Comparison of ENCODE assay signal across 9 mouse cellular contexts in the genomic region with DNA sequence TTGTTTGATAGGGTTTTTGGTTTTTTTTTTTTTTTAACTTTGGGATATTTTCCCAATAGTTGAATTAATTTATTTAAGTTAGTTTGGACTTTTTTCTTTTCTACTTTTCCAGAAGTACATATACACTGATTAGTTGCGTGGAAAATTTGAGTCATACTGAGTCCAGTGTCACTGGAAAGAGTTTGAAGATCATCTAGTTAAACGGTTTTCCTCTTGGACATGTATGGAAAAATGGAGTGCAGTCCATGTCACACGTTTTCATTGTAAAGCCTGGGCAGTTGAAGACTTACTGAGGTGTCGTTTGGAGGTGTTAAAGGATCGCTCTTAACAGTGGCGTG. TPM values are rescaled to one million over a fixed set of nuclear protein-coding genes. Genes with fewer than 3 reads are reported as not detected.
DNase-seq lines count a peak whose midpoint lies in the region; ATAC-seq and TF ChIP-seq lines count a peak whose summit lies in the region.
"Had no signal": no experiment of that assay in that cellular context is flagged by ENCODE, and none has a peak within 500 bp of the region (broad histone marks: within the 10 kb centered on the region; RNA-seq: fewer than 3 reads in every experiment).

No protein-coding gene starts in this region.

- TF ChIP-seq CTCF in forebrain, postnatal 0 days (IDR thresholded peaks at IDR 0.05; ENCODE audit: low read depth): no peak

- peaks cover 35% of the 10 kb centered on the region for H3K4me1 ChIP-seq in erythroblast, embryonic 14.5 days (ENCODE audit: control insufficient read depth)
- 0 out of 2 replicates have a peak, but pooled peaks cover 7% of the 10 kb centered on the region for H3K4me1 ChIP-seq in forebrain, postnatal 0 days (ENCODE audit: insufficient read depth)
- peaks cover 10% of the 10 kb centered on the region for H3K4me1 ChIP-seq in liver, embryonic 16.5 days (ENCODE audit: control insufficient read depth, low read depth, low read length)

- H3K4me2 ChIP-seq in forebrain, postnatal 0 days (ENCODE audit: low read depth): peak overlapping the region; percentile 77
- H3K4me2 ChIP-seq in liver, embryonic 16.5 days (ENCODE audit: low read depth, low read length): peak overlapping the region; percentile 70

- no peak for ATAC-seq in erythroblast, adult 5-6 weeks (replicated peaks; ENCODE audit: low FRiP score, poor library complexity, severe bottlenecking)
- no peak for ATAC-seq in forebrain, postnatal 0 days
- no peak for ATAC-seq in liver, embryonic 16.5 days (ENCODE audit: low read depth)
- ATAC-seq in granulocyte monocyte progenitor cell, adult 5-6 weeks (replicated peaks; ENCODE audit: poor library complexity, severe bottlenecking): no peak

- H3K9me3 ChIP-seq in erythroblast, embryonic 14.5 days (ENCODE audit: control insufficient read depth, low read length): peaks cover 6% of the 10 kb centered on the region
- no peaks in the 10 kb centered on the region for H3K9me3 ChIP-seq in forebrain, postnatal 0 days (ENCODE audit: low read length)
- H3K9me3 ChIP-seq in liver, embryonic 16.5 days (replicated peaks; ENCODE audit: control insufficient read depth, low read length): no peaks in the 10 kb centered on the region

- 74% methylated on average over 6 of the region's 6 CpGs for WGBS in forebrain, postnatal 0 days
- WGBS in liver, embryonic 16.5 days (ENCODE audit: insufficient replicate concordance): 67% methylated on average over 6 of the region's 6 CpGs

- peak overlapping the region; percentile 90 for H3K4me3 ChIP-seq in erythroblast, embryonic 14.5 days (replicated peaks)
- H3K4me3 ChIP-seq in forebrain, postnatal 0 days (ENCODE audit: low read depth, low read length): peak overlapping the region; percentile 91; the same call in 1 of the 2 replicates
- H3K4me3 ChIP-seq in liver, embryonic 16.5 days (ENCODE audit: low read depth, low read length): peak overlapping the region; percentile 92

- H3K36me3 ChIP-seq in erythroblast, embryonic 14.5 days (ENCODE audit: control insufficient read depth): peaks cover 31% of the 10 kb centered on the region
- H3K36me3 ChIP-seq in forebrain, postnatal 0 days (ENCODE audit: insufficient read depth): no peaks in the 10 kb centered on the region
- H3K36me3 ChIP-seq in liver, embryonic 16.5 days (ENCODE audit: control insufficient read depth, insufficient read depth): no peaks in the 10 kb centered on the region

- intact Hi-C loops in left cerebral cortex, postnatal 14 days (cut with DNase I): no loop called here

- H3K27ac ChIP-seq in forebrain, postnatal 0 days (ENCODE audit: low read depth, low read length): no peak overlapping the region
- H3K27ac ChIP-seq in liver, embryonic 16.5 days (ENCODE audit: low read length): no peak overlapping the region

- DNase-seq in A20 (ENCODE audit: low read depth, low spot score): peak; percentile 17
- no peak for DNase-seq in forebrain, postnatal 0 days
- DNase-seq in spleen, postnatal 36 days (ENCODE audit: low spot score in 2 of 2): no peak
- no peak for DNase-seq in left cerebral cortex, postnatal 14 days (ENCODE audit: low spot score in 2 of 2)
- DNase-seq: kidney, adult 11 months had no signal

- peak overlapping the region; percentile 97; the same call in 1 of the 2 replicates for H3K9ac ChIP-seq in forebrain, postnatal 0 days
- H3K9ac ChIP-seq in liver, embryonic 16.5 days (ENCODE audit: low read depth, low read length): peak overlapping the region; percentile 98

- no peaks in the 10 kb centered on the region; the same call in 1 of the 2 replicates for H3K27me3 ChIP-seq in erythroblast, embryonic 14.5 days (ENCODE audit: control insufficient read depth)
- no peaks in the 10 kb centered on the region for H3K27me3 ChIP-seq in forebrain, postnatal 0 days (ENCODE audit: insufficient read depth, low read length)
- no peaks in the 10 kb centered on the region for H3K27me3 ChIP-seq in liver, embryonic 16.5 days (ENCODE audit: control insufficient read depth, insufficient read depth, low read depth, low read length)

RNA-seq across cellular contexts. Expression of a gene that starts 1.6 kb away (rescaled TPM):
- 4.4 and 4.5 TPM in 2 replicates for polyA plus RNA-seq in erythroblast, embryonic 14.5 days (2012)
- 15.9 and 23.6 TPM in 2 replicates for total RNA-seq in erythroblast, adult 5-6 weeks (2015; ENCODE audit: low replicate concordance)
- total RNA-seq in erythroblast, adult 5-6 weeks (2017; ENCODE audit: low replicate concordance): 41.8 and 49.3 TPM in 2 replicates
- 180 and 191 TPM in 2 replicates for total RNA-seq in forebrain, postnatal 0 days (2014; rRNA removed)
- 222 TPM in 2 replicates for polyA plus RNA-seq in forebrain, postnatal 0 days (2015; fragmentation: Nextera tagmentation; extraction: Ambion mirVana)
- 90.2 and 102 TPM in 2 replicates for polyA plus RNA-seq in liver, embryonic 16.5 days (2015; fragmentation: Nextera tagmentation; extraction: Ambion mirVana)
- total RNA-seq in left cerebral cortex, postnatal 14 days (2021): 100 to 1,000 TPM; 152 to 156 TPM
- total RNA-seq in granulocyte monocyte progenitor cell, adult 5-6 weeks (2014; fragmentation: Nextera tagmentation): 72.5 and 76.4 TPM in 2 replicates
- 114 and 122 TPM in 2 replicates for total RNA-seq in granulocyte monocyte progenitor cell, adult 5-6 weeks (2017)

RNA-seq across cellular contexts. Expression of a gene that starts 46.7 kb away (rescaled TPM):
- 0.01 and 0.19 TPM in 2 replicates for polyA plus RNA-seq in erythroblast, embryonic 14.5 days (2012)
- 0.63 and 0.96 TPM in 2 replicates for total RNA-seq in erythroblast, adult 5-6 weeks (2015; ENCODE audit: low replicate concordance)
- total RNA-seq in erythroblast, adult 5-6 weeks (2017; ENCODE audit: low replicate concordance): 0.98 and 4.8 TPM in 2 replicates
- 2.8 and 3.7 TPM in 2 replicates for total RNA-seq in forebrain, postnatal 0 days (2014; rRNA removed)
- 22.2 and 26.6 TPM in 2 replicates for polyA plus RNA-seq in forebrain, postnatal 0 days (2015; fragmentation: Nextera tagmentation; extraction: Ambion mirVana)
- polyA plus RNA-seq in liver, embryonic 16.5 days (2015; fragmentation: Nextera tagmentation; extraction: Ambion mirVana): 2.9 and 3.0 TPM in 2 replicates
- total RNA-seq in left cerebral cortex, postnatal 14 days (2021): 10 to 100 TPM; 29.9 to 32.5 TPM
- total RNA-seq in granulocyte monocyte progenitor cell, adult 5-6 weeks (2014; fragmentation: Nextera tagmentation): 12.8 and 18.7 TPM in 2 replicates
- 39.6 and 41.1 TPM in 2 replicates for total RNA-seq in granulocyte monocyte progenitor cell, adult 5-6 weeks (2017)
